Mouse (Mus musculus) left cerebral cortex, postnatal 10 days (tissue): ENCODE measurements at regions not wholly inside any gene's neighbourhood (a gene's known extent, or its start where the extent isn't known, plus 50 kb on each side); places are given as distances from the start of the nearest gene placed in this dataset.
A peak's percentile ranks its signal among the peaks of the same experiment; 100 is the strongest.
"Not testable (repeated sequence)": the region's sequence is repeated elsewhere in the genome, so short reads cannot be mapped to it uniquely, and the experiment has no call there.

Experiments
- DNase-seq, 2 experiments: peaks; one replicate each; pipeline ENCODE4 v3.0.0; 2021 to 2022; ENCODE audit warnings: low spot score in 2 of 2, mixed read lengths in 1 of 2; ENCODE audit errors: extremely low spot score in 1 of 2
- intact Hi-C: fragments of 180-260 bp; cut with DNase I; formaldehyde crosslinking; loops from one replicate; pipeline ENCODE4 v1.15.1; 2025

DNA sequence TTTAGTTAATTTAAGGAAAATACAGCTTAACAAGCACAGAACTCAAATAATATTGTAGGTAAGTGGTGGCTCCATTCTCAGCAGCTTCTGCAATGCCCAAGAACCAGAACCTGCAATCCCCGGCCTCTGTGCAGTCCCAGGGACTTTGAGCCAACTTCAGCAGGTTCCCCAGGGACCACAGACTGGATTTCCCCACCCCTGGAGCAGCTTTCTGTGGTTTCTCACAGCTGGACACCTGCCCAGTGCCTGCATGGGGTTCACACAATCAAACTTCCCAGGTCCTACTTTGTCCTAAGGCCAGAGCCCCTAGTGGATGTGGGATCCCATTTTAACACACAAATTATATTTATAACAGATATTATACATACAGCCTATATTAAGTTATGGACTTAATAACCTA lies 287.6 kb upstream of the Gm21293 start:
- DNase-seq: peak in 1 of 2 experiments; percentile 15
- intact Hi-C loops: no loop called here

DNA sequence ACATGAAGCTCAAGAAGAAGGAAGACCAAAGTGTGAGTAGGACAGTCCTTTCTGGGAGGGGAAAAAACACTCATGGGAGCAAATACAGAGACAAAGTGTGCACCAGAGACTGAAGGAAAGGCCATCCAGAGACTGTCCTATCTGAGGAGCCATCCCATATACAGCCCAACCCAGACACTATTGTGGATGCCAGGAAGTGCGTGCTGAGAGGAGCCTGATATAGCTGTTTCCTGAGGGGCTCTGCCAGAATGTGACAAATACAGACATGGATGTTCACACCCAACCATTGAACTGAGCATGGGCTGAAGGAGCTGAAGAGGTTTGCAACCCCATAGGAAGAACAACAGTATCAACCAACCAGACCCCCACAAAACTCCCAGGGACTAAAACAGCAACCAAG lies 281.9 kb upstream of the Gm21293 start:
- no peak for DNase-seq
- intact Hi-C loops: no loop called here

DNA sequence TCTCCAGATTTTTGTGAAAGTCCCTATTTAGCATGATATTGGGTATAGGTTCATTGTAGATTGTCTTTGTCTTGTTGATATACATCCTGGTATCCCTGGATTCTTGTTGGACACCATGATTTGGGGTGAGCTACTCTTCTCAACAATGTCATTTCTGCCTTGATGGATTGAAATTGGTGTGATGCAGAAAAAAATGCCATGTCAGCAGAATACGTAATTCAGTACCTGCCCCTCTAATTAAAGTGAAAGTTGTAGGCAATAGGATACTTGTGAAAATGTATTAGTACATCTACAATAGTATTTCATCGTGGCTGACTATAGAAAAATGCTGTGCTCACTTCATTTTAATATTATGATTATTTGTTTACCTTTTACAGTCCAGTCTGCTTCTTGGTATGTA lies 280.7 kb upstream of the Gm21293 start:
- DNase-seq: no peak
- intact Hi-C loops: no loop called here

DNA sequence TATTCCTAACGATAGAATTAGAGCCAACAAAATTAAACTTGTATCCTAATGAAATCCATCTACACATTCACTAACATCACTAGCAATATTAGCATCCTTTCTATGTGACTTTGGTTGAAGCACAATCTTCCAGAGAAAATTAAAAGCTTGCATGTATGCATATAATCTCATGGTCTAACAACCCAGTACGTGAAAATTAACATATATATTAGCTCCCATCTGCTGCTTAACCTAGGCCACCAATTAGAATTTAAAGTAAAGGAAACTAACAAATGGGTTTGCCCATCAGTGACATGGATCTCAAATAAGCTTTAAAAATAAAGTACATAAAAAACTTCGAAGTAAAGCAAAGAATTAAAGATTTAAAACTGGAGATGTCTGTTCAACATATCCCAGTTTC lies 278.9 kb upstream of the Gm21293 start:
- DNase-seq: no peak
- intact Hi-C loops: no loop called here

DNA sequence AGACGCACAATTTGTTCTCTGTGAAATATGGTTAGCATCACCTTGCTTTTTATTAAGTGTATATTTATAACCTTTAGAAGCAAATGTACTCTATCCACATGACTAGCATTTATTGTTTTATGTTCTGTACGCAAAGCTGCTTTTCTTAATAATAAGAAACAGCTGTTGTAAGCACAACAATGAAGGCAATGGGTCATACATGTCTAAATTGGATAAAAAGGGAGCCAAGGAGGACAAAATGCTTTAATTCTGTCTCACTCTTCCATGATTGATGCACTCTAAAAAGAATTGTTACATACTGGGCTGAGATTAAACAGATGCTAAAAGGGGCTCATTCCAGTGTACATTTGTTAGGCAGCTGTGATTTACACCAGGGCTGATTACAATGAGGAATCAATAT lies 232.7 kb upstream of the Gm21293 start:
- intact Hi-C loops: no loop called here
- DNase-seq: no peak

DNA sequence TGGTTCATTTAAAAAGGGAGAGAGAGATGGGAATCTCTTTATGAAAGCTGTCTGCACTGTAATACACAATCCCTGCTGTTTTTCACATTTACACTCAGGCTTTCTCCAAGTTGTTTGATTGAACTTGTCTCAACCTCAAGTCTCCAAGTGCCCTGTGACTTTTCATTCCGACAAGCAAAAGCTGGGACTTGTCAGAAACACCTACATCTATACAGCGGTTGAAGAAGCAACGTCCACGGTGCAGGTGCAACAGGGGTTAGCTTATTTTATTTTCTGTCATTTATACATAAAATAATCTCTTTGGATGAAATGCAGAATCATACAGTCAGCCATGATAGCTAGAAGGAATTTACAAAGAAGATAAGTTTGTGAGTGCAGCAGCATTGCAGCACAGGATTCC lies 184.6 kb upstream of the Gm21293 start:
- intact Hi-C loops: no loop called here
- no peak for DNase-seq

DNA sequence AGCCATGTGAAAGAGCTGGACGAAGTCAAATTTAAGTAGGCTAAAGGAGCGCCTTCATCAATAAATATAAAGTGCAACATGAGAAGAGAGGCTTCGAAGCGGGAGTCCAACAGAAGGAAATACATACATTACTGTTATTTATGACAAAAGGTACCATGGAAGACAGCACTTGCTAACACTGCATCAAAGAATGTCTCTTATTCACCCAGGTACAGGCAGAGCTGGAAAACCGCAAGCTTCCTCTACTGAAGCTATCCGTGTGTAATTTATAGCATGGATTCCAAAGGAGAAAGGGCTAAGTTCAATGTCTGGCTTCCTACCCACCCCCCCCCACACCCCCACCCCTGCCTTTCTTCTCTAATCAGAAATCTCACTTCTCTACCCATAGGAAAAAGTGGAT lies 166.7 kb upstream of the Gm21293 start:
- DNase-seq: no peak
- intact Hi-C loops: no loop called here

DNA sequence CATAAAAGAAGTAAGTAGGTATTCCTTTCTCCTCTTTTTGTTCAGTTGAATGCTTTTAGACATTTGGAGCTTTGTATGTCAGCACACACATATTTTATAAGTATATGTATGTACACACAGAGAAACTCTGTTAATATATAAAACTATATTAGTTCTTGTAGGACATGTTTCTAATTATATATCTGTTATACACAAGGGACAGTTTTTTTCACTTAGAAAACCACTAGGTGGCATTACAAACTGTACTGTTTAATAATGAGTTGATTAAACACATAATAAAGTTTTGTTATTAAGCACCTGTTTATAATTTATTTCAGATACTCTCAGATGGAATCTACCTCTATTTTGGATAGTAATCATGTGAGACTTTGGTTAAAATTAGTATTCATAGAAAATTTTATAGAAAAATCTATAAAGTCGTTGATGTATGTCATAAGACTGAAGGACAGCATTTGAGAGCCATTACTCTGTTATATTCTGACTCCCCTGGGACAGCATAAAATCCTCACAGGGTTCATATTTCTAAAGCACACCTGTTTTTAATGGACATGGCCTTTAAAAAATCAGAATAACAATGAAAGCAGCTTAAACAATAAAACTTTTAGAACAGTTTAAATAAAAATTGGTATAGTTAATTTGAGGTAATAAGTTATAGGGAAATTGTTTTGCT lies 158.4 kb upstream of the Gm21293 start:
- DNase-seq: no peak
- intact Hi-C loops: no loop called here

DNA sequence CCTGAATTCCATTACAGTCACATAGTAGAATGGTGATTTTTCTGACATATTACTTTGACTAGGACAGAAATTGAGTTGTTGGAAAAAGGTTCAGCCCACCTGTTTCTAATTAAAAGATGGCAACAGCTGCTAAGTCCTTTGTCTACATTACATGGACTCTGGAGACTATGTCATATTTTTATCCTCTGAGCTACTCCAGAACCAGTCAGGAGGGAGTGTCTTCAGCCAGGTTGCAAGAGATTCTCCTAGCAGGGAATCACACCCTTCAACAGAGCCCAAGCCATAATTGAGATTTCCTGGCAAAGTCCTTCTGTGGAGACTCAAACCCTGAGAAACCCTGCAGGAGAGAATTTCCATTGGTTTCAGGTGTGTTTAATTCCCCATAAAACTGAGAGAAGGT lies 123.2 kb upstream of the Gm21293 start:
- no peak for DNase-seq
- intact Hi-C loops: no loop called here

DNA sequence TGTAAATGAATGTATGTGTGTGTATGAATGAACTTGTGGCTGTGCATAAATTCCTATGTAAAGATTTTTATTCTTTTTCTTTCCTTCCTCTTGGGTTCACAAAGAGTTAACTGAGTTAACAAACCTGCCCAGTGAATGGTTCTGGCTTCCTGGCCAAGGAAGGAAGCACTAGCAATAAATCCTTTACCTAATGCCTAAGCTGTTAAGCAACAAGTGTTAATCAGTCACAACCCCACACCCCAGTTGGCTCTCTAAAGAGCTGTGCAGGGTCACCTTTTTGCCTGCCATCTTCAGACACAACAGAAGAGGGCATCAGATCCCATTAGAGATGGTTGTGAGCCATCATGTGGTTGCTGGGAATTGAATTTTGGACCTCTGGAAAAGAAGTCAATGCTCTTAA lies 121.2 kb upstream of the Gm21293 start:
- intact Hi-C loops: no loop called here
- DNase-seq: no peak

DNA sequence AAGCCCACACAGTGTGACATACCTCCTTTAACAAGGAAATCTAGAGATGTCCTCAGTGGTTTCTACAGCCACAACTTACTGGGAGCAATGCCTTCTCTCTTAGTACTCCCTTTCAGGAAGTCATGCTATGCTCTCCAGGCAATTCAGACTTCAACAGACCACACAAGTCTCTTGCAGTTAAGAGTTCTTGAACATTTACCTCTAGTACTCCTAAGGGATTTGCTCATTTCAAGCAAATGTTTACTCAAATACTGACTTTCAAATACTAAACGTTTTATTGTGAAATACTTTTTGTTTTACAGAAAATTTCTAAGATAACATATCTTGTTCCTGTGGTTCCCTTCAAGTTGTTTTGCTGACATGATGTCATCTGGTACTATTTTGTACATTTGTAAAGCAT lies 114.6 kb upstream of the Gm21293 start:
- DNase-seq: no peak
- intact Hi-C loops: no loop called here

DNA sequence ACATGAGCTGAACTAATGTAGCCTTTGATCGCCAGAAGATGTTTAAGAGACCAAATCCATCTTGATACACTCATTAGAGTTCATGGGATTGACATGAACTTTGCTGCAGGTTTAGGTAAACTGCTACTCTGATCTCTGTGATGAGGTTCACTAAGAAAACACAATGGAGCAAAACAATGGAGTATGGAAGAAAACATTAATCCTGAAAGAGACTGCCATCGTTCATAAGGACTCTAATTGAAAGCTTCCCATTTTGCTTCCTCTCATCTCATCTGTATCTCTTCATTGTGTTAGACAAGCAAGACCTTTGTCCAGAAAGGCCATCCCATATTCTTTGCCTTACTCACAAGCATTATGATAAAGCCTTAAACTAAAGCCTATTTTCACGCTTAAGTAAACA lies 110.0 kb upstream of the Gm21293 start:
- intact Hi-C loops: no loop called here
- DNase-seq: no peak

DNA sequence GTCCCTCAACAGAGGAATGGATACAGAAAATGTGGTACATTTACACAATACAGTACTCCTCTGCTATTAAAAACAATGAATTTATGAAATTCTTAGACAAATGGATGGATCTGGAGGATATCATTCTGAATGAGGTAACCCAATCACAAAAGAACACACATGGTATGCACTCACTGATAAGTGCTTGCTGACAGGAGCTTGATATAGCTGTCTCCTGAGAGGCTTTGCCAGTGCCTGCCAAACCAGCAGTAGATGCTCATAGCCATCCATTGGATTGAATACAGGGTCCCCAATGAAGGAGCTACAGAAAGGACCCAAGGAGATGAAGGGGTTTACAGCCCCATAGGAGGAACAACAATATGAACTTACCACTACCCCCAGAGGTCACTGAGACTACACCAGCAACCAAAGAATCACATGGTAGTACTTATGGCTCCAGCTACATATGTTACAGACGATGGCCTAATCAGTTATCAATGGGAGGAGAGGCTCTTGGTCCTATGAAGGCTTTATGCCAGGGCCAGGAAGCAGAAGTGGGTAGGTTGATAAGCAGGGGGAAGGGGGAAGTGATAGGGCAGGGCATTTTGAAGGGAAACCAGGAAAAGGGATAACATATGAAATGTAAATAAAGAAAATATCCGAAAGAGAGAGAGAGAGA lies 100.9 kb upstream of the Gm21293 start:
- DNase-seq, intact Hi-C loops: not testable (repeated sequence)

DNA sequence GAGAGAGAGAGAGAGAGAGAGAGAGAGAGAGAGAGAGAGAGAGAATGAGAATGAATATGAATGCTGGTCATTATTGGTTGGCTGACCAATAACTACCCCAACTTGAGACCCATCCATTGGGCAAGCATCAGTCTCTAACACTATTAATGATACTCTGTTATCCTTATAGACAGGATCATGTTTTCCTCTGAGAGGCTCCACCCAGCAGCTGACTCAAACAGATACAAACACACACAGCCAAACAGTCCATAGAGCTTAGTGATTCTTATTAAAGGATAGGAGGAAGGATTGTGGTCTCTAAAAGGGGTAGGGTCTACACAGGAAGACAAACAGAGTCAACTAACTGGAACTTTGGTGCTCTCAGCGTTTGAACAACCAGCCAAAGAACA lies 100.4 kb upstream of the Gm21293 start:
- intact Hi-C loops: no loop called here
- DNase-seq: no peak

DNA sequence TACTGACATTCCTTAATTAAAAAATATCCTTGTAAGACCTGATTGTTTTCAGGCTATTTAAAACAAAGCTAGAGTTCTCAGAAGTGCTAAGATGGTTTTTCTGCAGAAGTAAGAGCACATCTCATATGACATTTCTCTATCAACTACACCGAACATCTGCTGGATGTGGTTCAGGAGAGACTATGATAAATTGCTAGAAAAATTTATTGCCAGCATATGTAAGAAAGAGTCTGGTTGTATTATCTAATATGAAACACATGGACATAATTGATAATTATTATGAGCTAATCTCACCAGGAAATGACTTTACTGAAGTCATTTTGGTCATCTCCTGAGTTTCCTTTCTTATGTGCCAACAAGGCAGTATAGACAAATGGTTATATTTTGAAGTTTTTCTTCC lies 99.2 kb upstream of the Gm21293 start:
- DNase-seq: no peak
- intact Hi-C loops: no loop called here
